Mouse (Mus musculus) macrophage (primary cell): ENCODE results near the gene F2rl1. TPM values are rescaled to one million over a fixed set of nuclear protein-coding genes. Genes with fewer than 3 reads are reported as not detected.
A peak's percentile ranks its signal among the peaks of the same experiment; 100 is the strongest.
"Not testable (repeated sequence)": the region's sequence is repeated elsewhere in the genome, so short reads cannot be mapped to it uniquely, and the experiment has no call there.

Experiments
- H3K27ac ChIP-seq: fragments of 350-480 bp; formaldehyde crosslinking; 2 replicates; pipeline ENCODE4 v1.9.0; 2021
- H3K36me3 ChIP-seq: fragments of 350-480 bp; formaldehyde crosslinking; 2 replicates; pipeline ENCODE4 v1.9.0; 2021; ENCODE audit errors: inconsistent target
- H3K4me3 ChIP-seq: fragments of 350-480 bp; formaldehyde crosslinking; 2 replicates; pipeline ENCODE4 v1.9.0; 2021; ENCODE audit errors: inconsistent target
- H3K79me2 ChIP-seq: fragments of 350-480 bp; formaldehyde crosslinking; 2 replicates; pipeline ENCODE4 v1.9.0; 2021; ENCODE audit errors: inconsistent target
- WGBS: methylation state at CpG from one replicate; pipeline ENCODE4 v1.1.7; 2026; ENCODE audit warnings: inconsistent platforms; ENCODE audit not compliant: missing documents; 5-methylcytosine and 5-hydroxymethylcytosine counted together
- polyA plus RNA-seq: library from polyadenylated mRNA; stranded (reverse); fragments of 250-400 nt; gene quantifications from 3 replicates; pipeline ENCODE4 v1.2.4, GENCODE M21; 2018; ENCODE audit warnings: inconsistent platforms

The F2rl1 gene
- polyA plus RNA-seq, 1 experiment from 2014 or later = not detected

GRCm38 (mm10) chr13:95547090-95547611 lies 22.1 kb upstream of the F2rl1 start:
- 73% methylated on average over 12 of the region's 12 CpGs for WGBS

GRCm38 (mm10) chr13:95546251-95546650 lies 21.2 kb upstream of the F2rl1 start:
- WGBS = 87% methylated on average over 6 of the region's 6 CpGs
- Histone ChIP-seq H3K79me2 (no peaks in the 10 kb centered on the region), H3K36me3 (no peaks in the 10 kb centered on the region), H3K27ac (no peak overlapping the region), H3K4me3 (no peak overlapping the region)

More at GRCm38 (mm10) chr13:95547090-95547611, 22.1 kb upstream of the F2rl1 start:
- no peaks in the 10 kb centered on the region for H3K36me3 ChIP-seq
- H3K27ac ChIP-seq = no peak overlapping the region
- no peak overlapping the region for H3K4me3 ChIP-seq
- H3K79me2 ChIP-seq = no peaks in the 10 kb centered on the region

GRCm38 (mm10) chr13:95545729-95546186 lies 20.7 kb upstream of the F2rl1 start:
- 90% methylated on average over 7 of the region's 7 CpGs for WGBS
- H3K79me2 ChIP-seq = no peaks in the 10 kb centered on the region
- H3K27ac ChIP-seq = no peak overlapping the region
- no peaks in the 10 kb centered on the region for H3K36me3 ChIP-seq
- no peak overlapping the region for H3K4me3 ChIP-seq

- WGBS = 90% methylated on average over 5 of the region's 5 CpGs
- Histone ChIP-seq H3K27ac (no peak overlapping the region), H3K36me3 (no peaks in the 10 kb centered on the region), H3K79me2 (no peaks in the 10 kb centered on the region), H3K4me3 (no peak overlapping the region)
Observed at GRCm38 (mm10) chr13:95538021-95538420, 13.0 kb upstream of the F2rl1 start.

GRCm38 (mm10) chr13:95536117-95536493 lies 11.1 kb upstream of the F2rl1 start:
- Histone ChIP-seq H3K4me3 (no peak overlapping the region), H3K36me3 (no peaks in the 10 kb centered on the region), H3K79me2 (no peaks in the 10 kb centered on the region), H3K27ac (no peak overlapping the region)
- WGBS = 82% methylated on average over 5 of the region's 5 CpGs

GRCm38 (mm10) chr13:95535461-95536116 lies 10.6 kb upstream of the F2rl1 start:
- Histone ChIP-seq H3K36me3 (no peaks in the 10 kb centered on the region), H3K27ac (no peak overlapping the region), H3K4me3 (no peak overlapping the region), H3K79me2 (no peaks in the 10 kb centered on the region)
- WGBS = 34% methylated on average over 11 of the region's 11 CpGs

- Histone ChIP-seq H3K27ac (no peak overlapping the region), H3K4me3 (no peak overlapping the region), H3K36me3 (no peaks in the 10 kb centered on the region), H3K79me2 (no peaks in the 10 kb centered on the region)
- WGBS = 50% methylated on average over 6 of the region's 6 CpGs
Observed at GRCm38 (mm10) chr13:95535026-95535425, 10.0 kb upstream of the F2rl1 start.

GRCm38 (mm10) chr13:95534131-95534561 lies 9.1 kb upstream of the F2rl1 start:
- WGBS = 14% methylated on average over 5 of the region's 5 CpGs
- H3K4me3 ChIP-seq = no peak overlapping the region
- no peaks in the 10 kb centered on the region for H3K79me2 ChIP-seq
- no peak overlapping the region for H3K27ac ChIP-seq
- no peaks in the 10 kb centered on the region for H3K36me3 ChIP-seq

- H3K27ac ChIP-seq = no peak overlapping the region
- H3K4me3 ChIP-seq = no peak overlapping the region
- no peaks in the 10 kb centered on the region for H3K79me2 ChIP-seq
- 72% methylated on average over 7 of the region's 8 CpGs for WGBS
- H3K36me3 ChIP-seq = no peaks in the 10 kb centered on the region
Observed at GRCm38 (mm10) chr13:95533640-95534039, 8.6 kb upstream of the F2rl1 start.

- H3K36me3 ChIP-seq, H3K27ac ChIP-seq, H3K4me3 ChIP-seq, H3K79me2 ChIP-seq: not testable (repeated sequence)
- WGBS = no CpG with 5 or more reads among the region's 5 CpGs
Observed at GRCm38 (mm10) chr13:95533121-95533520, 8.1 kb upstream of the F2rl1 start.

GRCm38 (mm10) chr13:95531273-95532045 lies 6.4 kb upstream of the F2rl1 start:
- no peaks in the 10 kb centered on the region for H3K36me3 ChIP-seq
- no peaks in the 10 kb centered on the region for H3K79me2 ChIP-seq
- H3K27ac ChIP-seq = no peak overlapping the region
- 82% methylated on average over 9 of the region's 9 CpGs for WGBS
- H3K4me3 ChIP-seq = no peak overlapping the region

GRCm38 (mm10) chr13:95529246-95529645 lies 4.2 kb upstream of the F2rl1 start:
- Histone ChIP-seq H3K79me2 (no peaks in the 10 kb centered on the region), H3K27ac (no peak overlapping the region), H3K4me3 (no peak overlapping the region), H3K36me3 (no peaks in the 10 kb centered on the region)
- 70% methylated on average over 2 of the region's 2 CpGs for WGBS

- Histone ChIP-seq H3K4me3 (peak overlapping the region; percentile 15; the same call in 1 of the 2 replicates), H3K27ac (no peak overlapping the region), H3K79me2 (no peaks in the 10 kb centered on the region), H3K36me3 (no peaks in the 10 kb centered on the region)
- 1% methylated on average over 13 of the region's 13 CpGs for WGBS
Observed at GRCm38 (mm10) chr13:95524424-95524673, 678 bp downstream of the F2rl1 start.

- peak overlapping the region; percentile 15; the same call in 1 of the 2 replicates for H3K4me3 ChIP-seq
- WGBS = 15% methylated on average over 29 of the region's 29 CpGs
- no peaks in the 10 kb centered on the region for H3K79me2 ChIP-seq
- H3K27ac ChIP-seq = no peak overlapping the region
- H3K36me3 ChIP-seq = no peaks in the 10 kb centered on the region
Observed at GRCm38 (mm10) chr13:95523659-95524423, 1.2 kb downstream of the F2rl1 start.

GRCm38 (mm10) chr13:95522176-95522575 lies 2.9 kb downstream of the F2rl1 start:
- Histone ChIP-seq H3K27ac (no peak overlapping the region), H3K79me2 (no peaks in the 10 kb centered on the region), H3K36me3 (no peaks in the 10 kb centered on the region), H3K4me3 (no peak overlapping the region)
- 87% methylated on average over 10 of the region's 10 CpGs for WGBS
